Mouse (Mus musculus) heart, embryonic 11.5 days (tissue): ENCODE results near the gene Gm20518. TPM values are rescaled to one million over a fixed set of nuclear protein-coding genes. Genes with fewer than 3 reads are reported as not detected.

Experiments
- ATAC-seq: fragments of 200-750 bp; cut with Nextera tagmentation; replicated peaks from 2 replicates; pipeline ENCODE4 v1.8.0; 2017; ENCODE audit warnings: moderate library complexity; ENCODE audit not compliant: insufficient number of reproducible peaks, low FRiP score, low TSS enrichment
- H3K27ac ChIP-seq: fragments of 300-500 bp; sonication (generic); 2 replicates; pipeline ENCODE4 v1.5.1; 2014; ENCODE audit warnings: mild to moderate bottlenecking, low read depth, low read length
- H3K27me3 ChIP-seq: fragments of 300-500 bp; sonication (generic); 2 replicates; pipeline ENCODE4 v1.6.1; 2014; ENCODE audit warnings: mild to moderate bottlenecking, low read length, mixed read lengths; ENCODE audit not compliant: control insufficient read depth, insufficient read depth
- H3K36me3 ChIP-seq: fragments of 300-500 bp; sonication (generic); 2 replicates; pipeline ENCODE4 v1.6.1; 2014; ENCODE audit warnings: mild to moderate bottlenecking, low read length, moderate library complexity, mixed read lengths; ENCODE audit not compliant: control insufficient read depth, insufficient read depth
- H3K4me1 ChIP-seq: fragments of 300-500 bp; sonication (generic); 2 replicates; pipeline ENCODE4 v1.6.1; 2014; ENCODE audit warnings: low read length; ENCODE audit not compliant: control insufficient read depth, insufficient read depth
- H3K4me2 ChIP-seq: fragments of 300-500 bp; sonication (generic); 2 replicates; pipeline ENCODE4 v1.6.1; 2014; ENCODE audit warnings: mild to moderate bottlenecking, moderate library complexity
- H3K4me3 ChIP-seq: fragments of 300-500 bp; sonication (generic); 2 replicates; pipeline ENCODE4 v1.5.1; 2014; ENCODE audit warnings: low read depth, low read length
- H3K9ac ChIP-seq: fragments of 300-500 bp; sonication (generic); 2 replicates; pipeline ENCODE4 v1.6.1; 2014; ENCODE audit warnings: mild to moderate bottlenecking, low read depth, low read length, moderate library complexity
- H3K9me3 ChIP-seq: fragments of 300-500 bp; sonication (generic); replicated peaks from 2 replicates; pipeline ENCODE4 v1.6.1; 2016; ENCODE audit warnings: low read length; ENCODE audit not compliant: control insufficient read depth
- WGBS: fragments of 180-500 bp; shearing (Covaris S2); extraction: QIAGEN DNeasy Blood & Tissue Kit; methylation state at CpG from one replicate; pipeline ENCODE4 v1.1.7; 2014; ENCODE audit not compliant: insufficient replicate concordance; 5-methylcytosine and 5-hydroxymethylcytosine counted together
- polyA plus RNA-seq: library from polyadenylated mRNA; unstranded; fragments of >200 nt; fragmentation: Nextera tagmentation; extraction: Ambion mirVana; gene quantifications from 2 replicates; pipeline ENCODE4 v1.2.1, GENCODE M21; 2014

The Gm20518 gene
- polyA plus RNA-seq, 1 experiment from 2014 or later, result 0.07 TPM

- Histone ChIP-seq H3K27ac (no peak overlapping the region), H3K27me3 (peaks cover 74% of the 10 kb centered on the region), H3K4me1 (peaks cover 49% of the 10 kb centered on the region), H3K9me3 (no peaks in the 10 kb centered on the region), H3K4me3 (peak overlapping the region; percentile 39), H3K9ac (no peak overlapping the region; the same call in 1 of the 2 replicates), H3K36me3 (no peaks in the 10 kb centered on the region), H3K4me2 (peak overlapping the region; percentile 74)
- no peak for ATAC-seq
- WGBS, result 14% methylated on average over 33 of the region's 33 CpGs
These were observed 87.6 kb downstream of the Gm20518 start for GRCm38 (mm10) chr16:17803675-17804448.

- H3K9me3 ChIP-seq, result no peaks in the 10 kb centered on the region
- peak overlapping the region; percentile 25 for H3K4me3 ChIP-seq
- peak overlapping the region; percentile 74 for H3K4me2 ChIP-seq
- peak overlapping the region; percentile 16; the same call in 1 of the 2 replicates for H3K9ac ChIP-seq
- 4% methylated on average over 83 of the region's 83 CpGs for WGBS
- no peak overlapping the region for H3K27ac ChIP-seq
- H3K27me3 ChIP-seq, result peaks cover 81% of the 10 kb centered on the region
- no peaks in the 10 kb centered on the region for H3K36me3 ChIP-seq
- peaks cover 57% of the 10 kb centered on the region for H3K4me1 ChIP-seq
- ATAC-seq, result no peak
These were observed 88.4 kb downstream of the Gm20518 start for GRCm38 (mm10) chr16:17802839-17803674.

GRCm38 (mm10) chr16:17802456-17802838, 89.0 kb downstream of the Gm20518 start:
- Histone ChIP-seq H3K4me1 (peaks cover 54% of the 10 kb centered on the region), H3K9ac (peak overlapping the region; percentile 16; the same call in 1 of the 2 replicates), H3K9me3 (no peaks in the 10 kb centered on the region), H3K27ac (no peak overlapping the region), H3K36me3 (no peaks in the 10 kb centered on the region), H3K4me3 (peak overlapping the region; percentile 25), H3K4me2 (peak overlapping the region; percentile 74), H3K27me3 (peaks cover 83% of the 10 kb centered on the region)
- WGBS, result 13% methylated on average over 18 of the region's 18 CpGs
- ATAC-seq, result no peak

- Histone ChIP-seq H3K27me3 (peaks cover 83% of the 10 kb centered on the region), H3K4me1 (peaks cover 49% of the 10 kb centered on the region), H3K27ac (no peak overlapping the region), H3K36me3 (no peaks in the 10 kb centered on the region), H3K9me3 (no peaks in the 10 kb centered on the region), H3K9ac (no peak overlapping the region), H3K4me3 (peak overlapping the region; percentile 25; the same call in 1 of the 2 replicates), H3K4me2 (peak overlapping the region; percentile 74)
- WGBS, result 8% methylated on average over 7 of the region's 7 CpGs
- no peak for ATAC-seq
These were observed 89.6 kb downstream of the Gm20518 start for GRCm38 (mm10) chr16:17801777-17802455.

- no peak for ATAC-seq
- Histone ChIP-seq H3K27ac (no peak overlapping the region), H3K4me1 (peaks cover 44% of the 10 kb centered on the region), H3K9me3 (no peaks in the 10 kb centered on the region), H3K4me3 (peak overlapping the region; percentile 60; the same call in 1 of the 2 replicates), H3K36me3 (no peaks in the 10 kb centered on the region), H3K9ac (no peak overlapping the region), H3K27me3 (peaks cover 72% of the 10 kb centered on the region), H3K4me2 (no peak overlapping the region)
These were observed 91.9 kb downstream of the Gm20518 start for GRCm38 (mm10) chr16:17799584-17799983.

- peak overlapping the region; percentile 81 for H3K27ac ChIP-seq
- no peak; the same call in 1 of the 2 replicates for ATAC-seq
- 0 out of 2 replicates have a peak, but pooled peaks cover 4% of the 10 kb centered on the region for H3K36me3 ChIP-seq
- H3K4me3 ChIP-seq, result peak overlapping the region; percentile 60
- no peaks in the 10 kb centered on the region for H3K9me3 ChIP-seq
- peak overlapping the region; percentile 83 for H3K9ac ChIP-seq
- peaks cover 66% of the 10 kb centered on the region for H3K27me3 ChIP-seq
- H3K4me2 ChIP-seq, result peak overlapping the region; percentile 80
- peaks cover 36% of the 10 kb centered on the region for H3K4me1 ChIP-seq
- WGBS, result 3% methylated on average over 38 of the region's 45 CpGs
These were observed 92.9 kb downstream of the Gm20518 start for GRCm38 (mm10) chr16:17798321-17799180.

- Histone ChIP-seq H3K9me3 (no peaks in the 10 kb centered on the region), H3K4me2 (peak overlapping the region; percentile 80), H3K27me3 (peaks cover 59% of the 10 kb centered on the region), H3K27ac (peak overlapping the region; percentile 81), H3K36me3 (0 out of 2 replicates have a peak, but pooled peaks cover 4% of the 10 kb centered on the region), H3K4me1 (peaks cover 29% of the 10 kb centered on the region), H3K4me3 (peak overlapping the region; percentile 60), H3K9ac (peak overlapping the region; percentile 83)
- ATAC-seq, result no peak; the same call in 1 of the 2 replicates
- 6% methylated on average over 29 of the region's 29 CpGs for WGBS
These were observed 93.6 kb downstream of the Gm20518 start for GRCm38 (mm10) chr16:17797812-17798311.
